Mouse (Mus musculus) urinary bladder, postnatal 36 days (tissue): Measurements from ENCODE around the gene Olfml2b.

Experiments
- DNase-seq, 2 experiments: peaks; one replicate each; pipeline ENCODE4 v3.0.0; 2022; ENCODE audit warnings: low spot score in 2 of 2, mixed read lengths in 1 of 2

Gene Olfml2b

GRCm38 (mm10) chr1:170731865-170732595 lies 87.7 kb downstream of the Olfml2b start:
- no peak for DNase-seq
